Mouse (Mus musculus): Measurements from ENCODE around the gene Mettl27. TPM values are rescaled to one million over a fixed set of nuclear protein-coding genes. Genes with fewer than 3 reads are reported as not detected.
A peak's percentile ranks its signal among the peaks of the same experiment; 100 is the strongest.

The Mettl27 gene
- polyA plus RNA-seq, 1 experiment: 5.6 TPM

DNA sequence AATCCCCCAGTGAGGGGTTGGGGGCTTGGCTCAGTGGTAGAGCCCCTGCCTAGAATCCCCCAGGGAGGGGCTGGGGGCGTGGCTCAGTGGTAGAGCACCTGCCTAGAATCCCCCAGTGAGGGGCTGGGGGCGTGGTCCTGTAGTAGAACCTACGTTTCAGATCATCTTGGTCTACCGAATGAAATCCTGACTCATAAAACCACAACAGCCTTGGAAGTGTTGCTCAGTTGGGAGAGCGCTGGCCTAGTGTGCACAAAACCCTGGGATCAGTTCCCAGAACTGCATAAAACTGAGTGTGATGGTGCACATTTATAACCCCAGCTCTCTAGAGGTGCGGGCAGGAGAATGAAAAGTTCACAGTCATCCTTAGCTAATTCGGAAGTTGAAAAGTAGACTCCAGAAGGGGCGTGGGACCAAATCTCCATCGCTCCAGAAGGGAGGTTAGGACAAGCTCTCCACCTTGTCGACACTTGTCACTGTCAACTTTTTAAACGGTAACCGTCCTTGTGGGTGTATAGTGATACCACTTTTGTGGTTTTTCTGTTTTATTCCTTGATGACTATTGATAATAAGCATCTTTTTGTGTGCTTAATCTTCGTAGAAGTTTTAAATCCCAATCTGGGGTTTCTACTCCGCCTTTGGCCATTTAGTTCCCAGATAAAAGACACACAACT, 44.5 kb downstream of the Mettl27 start:
- TF ChIP-seq CTCF (IDR thresholded peaks at IDR 0.05; ENCODE audit: borderline replicate concordance, extremely low read depth, insufficient read depth, insufficient read length): no peak
- TF ChIP-seq POLR2A (IDR thresholded peaks at IDR 0.05; ENCODE audit: borderline replicate concordance, extremely low read depth, insufficient read depth, insufficient read length, poor library complexity, severe bottlenecking): no peak
- DNase-seq (ENCODE audit: low read depth): no peak

- TF ChIP-seq POLR2A (IDR thresholded peaks at IDR 0.05; ENCODE audit: borderline replicate concordance, extremely low read depth, insufficient read depth, insufficient read length, poor library complexity, severe bottlenecking): no peak
- TF ChIP-seq CTCF (IDR thresholded peaks at IDR 0.05; ENCODE audit: borderline replicate concordance, extremely low read depth, insufficient read depth, insufficient read length): no peak
- DNase-seq (ENCODE audit: low read depth): no peak
These were observed 45.7 kb downstream of the Mettl27 start for GRCm38 (mm10) chr5:134977837-134978236.

DNA sequence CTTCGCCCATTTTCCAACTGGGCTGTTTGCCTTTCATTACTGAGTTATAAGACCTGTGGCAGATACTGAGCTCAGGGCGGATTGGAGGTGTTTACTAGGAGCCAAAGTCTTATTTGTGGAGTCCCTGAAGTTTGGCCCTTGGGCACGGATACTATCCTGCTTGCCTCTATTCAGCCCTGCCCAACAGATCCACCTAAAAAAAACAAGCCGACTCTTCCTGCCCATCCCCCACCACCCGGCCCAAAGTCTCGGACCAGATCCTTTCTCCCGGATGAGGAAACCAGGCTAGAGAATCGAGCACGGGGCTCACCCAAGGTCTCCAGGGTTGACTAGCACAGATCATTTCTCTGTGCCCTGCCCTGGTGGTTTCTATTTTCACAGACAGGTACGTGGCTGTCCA, 49.0 kb downstream of the Mettl27 start:
- DNase-seq (ENCODE audit: low read depth): no peak

GRCm38 (mm10) chr5:134983111-134983510, 50.9 kb downstream of the Mettl27 start:
- no peak for TF ChIP-seq POLR2A (IDR thresholded peaks at IDR 0.05; ENCODE audit: borderline replicate concordance, extremely low read depth, insufficient read depth, insufficient read length, poor library complexity, severe bottlenecking)
- TF ChIP-seq CTCF (IDR thresholded peaks at IDR 0.05; ENCODE audit: borderline replicate concordance, extremely low read depth, insufficient read depth, insufficient read length): no peak
- no peak for DNase-seq (ENCODE audit: low read depth)

More for the DNA sequence above, 49.0 kb downstream of the Mettl27 start:
- TF ChIP-seq POLR2A (IDR thresholded peaks at IDR 0.05; ENCODE audit: borderline replicate concordance, extremely low read depth, insufficient read depth, insufficient read length, poor library complexity, severe bottlenecking): no peak
- TF ChIP-seq CTCF (IDR thresholded peaks at IDR 0.05; ENCODE audit: borderline replicate concordance, extremely low read depth, insufficient read depth, insufficient read length): no peak

DNA sequence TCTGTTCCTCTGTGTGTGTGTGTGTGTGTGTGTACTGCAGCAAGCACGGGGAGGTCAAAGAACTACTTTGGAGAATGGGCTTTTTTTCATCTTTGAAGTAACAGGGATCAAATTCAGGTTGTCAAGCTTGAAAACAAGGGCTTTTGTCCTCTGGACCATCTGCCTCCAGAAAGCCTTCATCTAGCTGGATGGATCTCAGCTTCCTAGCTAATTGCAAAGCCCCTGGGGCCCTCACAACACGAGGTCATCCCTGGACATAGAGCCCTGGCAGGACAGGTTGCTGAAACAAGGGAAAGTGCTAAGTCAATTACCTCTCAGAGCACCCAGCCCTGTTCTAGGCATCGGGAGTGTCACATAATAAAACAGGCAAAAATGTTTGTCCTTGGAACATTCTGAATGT, 51.6 kb downstream of the Mettl27 start:
- TF ChIP-seq CTCF (IDR thresholded peaks at IDR 0.05; ENCODE audit: borderline replicate concordance, extremely low read depth, insufficient read depth, insufficient read length) (no peak), POLR2A (IDR thresholded peaks at IDR 0.05; ENCODE audit: borderline replicate concordance, extremely low read depth, insufficient read depth, insufficient read length, poor library complexity, severe bottlenecking) (no peak)

GRCm38 (mm10) chr5:134985633-134986297, 53.6 kb downstream of the Mettl27 start, which contains the start of gene Cldn3:
Gene Cldn3 (plus strand): TSS chr5:134986214.
- peak; percentile 52 for DNase-seq (ENCODE audit: low read depth)
- TF ChIP-seq CTCF (IDR thresholded peaks at IDR 0.05; ENCODE audit: borderline replicate concordance, extremely low read depth, insufficient read depth, insufficient read length): no peak
- TF ChIP-seq POLR2A (IDR thresholded peaks at IDR 0.05; ENCODE audit: borderline replicate concordance, extremely low read depth, insufficient read depth, insufficient read length, poor library complexity, severe bottlenecking): no peak

More for the DNA sequence above, 51.6 kb downstream of the Mettl27 start:
- DNase-seq (ENCODE audit: low read depth): no peak

GRCm38 (mm10) chr5:134986298-134987268, 54.4 kb downstream of the Mettl27 start:
- no peak for TF ChIP-seq CTCF (IDR thresholded peaks at IDR 0.05; ENCODE audit: borderline replicate concordance, extremely low read depth, insufficient read depth, insufficient read length)
- TF ChIP-seq POLR2A (IDR thresholded peaks at IDR 0.05; ENCODE audit: borderline replicate concordance, extremely low read depth, insufficient read depth, insufficient read length, poor library complexity, severe bottlenecking): no peak
- DNase-seq (ENCODE audit: low read depth): peak; percentile 59

- TF ChIP-seq POLR2A (IDR thresholded peaks at IDR 0.05; ENCODE audit: borderline replicate concordance, extremely low read depth, insufficient read depth, insufficient read length, poor library complexity, severe bottlenecking) (no peak), CTCF (IDR thresholded peaks at IDR 0.05; ENCODE audit: borderline replicate concordance, extremely low read depth, insufficient read depth, insufficient read length) (no peak)
These were observed 57.0 kb downstream of the Mettl27 start for GRCm38 (mm10) chr5:134989166-134989565.

DNA sequence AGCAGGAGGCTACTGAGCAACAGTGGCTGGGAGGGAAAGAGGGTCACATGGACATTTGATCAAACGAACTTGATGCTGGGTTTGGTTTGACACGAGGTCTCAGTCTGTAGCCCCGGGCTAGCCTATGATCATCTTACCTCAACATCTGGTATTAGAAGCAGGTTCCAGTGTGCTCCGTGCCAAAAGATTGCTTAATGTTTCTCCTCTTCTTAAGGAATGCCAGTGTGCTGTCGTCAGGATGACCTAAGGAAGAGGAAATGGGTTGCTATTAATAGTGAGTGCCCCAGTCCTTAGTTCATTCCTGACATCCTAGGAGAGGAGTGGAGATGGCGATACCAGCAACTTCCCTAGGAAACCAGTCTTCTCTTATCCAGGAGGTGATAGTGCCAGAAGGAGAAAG, 57.6 kb downstream of the Mettl27 start:
- TF ChIP-seq CTCF (IDR thresholded peaks at IDR 0.05; ENCODE audit: borderline replicate concordance, extremely low read depth, insufficient read depth, insufficient read length): no peak
- TF ChIP-seq POLR2A (IDR thresholded peaks at IDR 0.05; ENCODE audit: borderline replicate concordance, extremely low read depth, insufficient read depth, insufficient read length, poor library complexity, severe bottlenecking): no peak
- DNase-seq (ENCODE audit: low read depth): no peak

More at GRCm38 (mm10) chr5:134989166-134989565, 57.0 kb downstream of the Mettl27 start:
- DNase-seq (ENCODE audit: low read depth): no peak

Other genes starting within 250 kb of the Mettl27 start
- gene Limk1, start 243.8 kb upstream of the Mettl27 start, polyA plus RNA-seq (2012; rRNA removed): 63.4 and 89.3 TPM in 2 replicates
- 21.6 and 29.1 TPM in 2 replicates for gene Eln, start 185.0 kb upstream of the Mettl27 start, polyA plus RNA-seq (2012; rRNA removed)
- not detected in 2 replicates for gene Tmem270, start 25.6 kb upstream of the Mettl27 start, polyA plus RNA-seq (2012; rRNA removed)
- 0.10 TPM in 1 of 2 replicates, not detected in the other for gene Cldn13, start 16.8 kb upstream of the Mettl27 start, polyA plus RNA-seq (2012; rRNA removed)
- gene Cldn4, start 14.6 kb downstream of the Mettl27 start, polyA plus RNA-seq (2012; rRNA removed): 3.2 and 3.5 TPM in 2 replicates
- gene Cldn3, start 53.8 kb downstream of the Mettl27 start, polyA plus RNA-seq (2012; rRNA removed): 2.8 and 4.7 TPM in 2 replicates
- 65.6 and 94.1 TPM in 2 replicates for gene Abhd11, start 76.8 kb downstream of the Mettl27 start, polyA plus RNA-seq (2012; rRNA removed)
- 151 and 152 TPM in 2 replicates for gene Stx1a, start 91.1 kb downstream of the Mettl27 start, polyA plus RNA-seq (2012; rRNA removed)
- gene Dnajc30, start 131.8 kb downstream of the Mettl27 start, polyA plus RNA-seq (2012; rRNA removed): 34.8 and 35.9 TPM in 2 replicates
- gene Bud23, start 132.6 kb downstream of the Mettl27 start, polyA plus RNA-seq (2012; rRNA removed): 81.8 and 112 TPM in 2 replicates
- 63.2 and 75.0 TPM in 2 replicates for gene Vps37d, start 145.9 kb downstream of the Mettl27 start, polyA plus RNA-seq (2012; rRNA removed)
- gene Mlxipl, start 157.5 kb downstream of the Mettl27 start, polyA plus RNA-seq (2012; rRNA removed): 1.8 and 1.9 TPM in 2 replicates
- 11.5 and 14.1 TPM in 2 replicates for gene Tbl2, start 217.3 kb downstream of the Mettl27 start, polyA plus RNA-seq (2012; rRNA removed)
- 22.6 and 22.9 TPM in 2 replicates for gene Bcl7b, start 235.9 kb downstream of the Mettl27 start, polyA plus RNA-seq (2012; rRNA removed)

Measured in brain, embryonic 14.5 days (tissue).